Mouse (Mus musculus) brain, embryonic 18.5 days (tissue): ENCODE data around the gene 2210016L21Rik.
"Not testable (repeated sequence)": the region's sequence is repeated elsewhere in the genome, so short reads cannot be mapped to it uniquely, and the experiment has no call there.

Source experiments
- DNase-seq: peaks from one replicate; pipeline ENCODE4 v3.0.0-alpha.2; 2012; ENCODE audit warnings: low read depth, low spot score

Gene 2210016L21Rik

DNA sequence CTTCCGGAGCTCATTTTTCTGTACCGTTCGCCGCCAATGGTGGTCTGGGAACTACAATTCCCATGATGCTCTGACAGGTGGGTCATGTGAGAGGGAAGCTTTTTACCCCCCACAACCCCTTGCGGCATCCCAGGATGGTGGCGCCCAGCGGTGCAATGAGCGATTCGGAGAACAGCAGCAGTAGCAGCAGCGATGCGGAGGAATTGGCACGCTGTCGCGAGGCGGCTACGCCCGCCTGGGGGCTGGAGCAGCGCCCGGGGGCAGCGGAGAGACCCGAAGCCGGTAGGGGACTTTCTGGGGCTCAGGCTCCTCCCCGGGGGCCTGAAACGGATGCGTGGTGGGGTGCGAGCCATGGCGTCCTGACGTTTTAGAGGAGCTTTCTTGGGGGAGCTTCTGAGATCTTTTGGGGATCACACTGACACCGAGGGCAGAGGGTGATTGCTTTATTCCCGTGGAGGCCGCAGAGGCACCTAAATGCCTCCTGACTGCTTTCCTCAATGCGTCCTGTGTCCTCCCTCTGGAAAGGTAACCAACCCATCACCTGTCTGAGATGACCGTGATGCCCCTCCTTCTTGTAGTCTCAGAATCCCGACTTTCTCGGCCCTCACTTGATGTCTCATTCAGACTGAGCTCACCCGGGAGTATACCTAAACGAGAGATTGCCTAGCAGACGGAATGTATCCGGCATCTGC is at the start of gene 2210016L21Rik:
Gene 2210016L21Rik (plus strand): TSS at position 85 of the 692 bp plus-strand sequence.
- DNase-seq = peak; percentile 84

DNA sequence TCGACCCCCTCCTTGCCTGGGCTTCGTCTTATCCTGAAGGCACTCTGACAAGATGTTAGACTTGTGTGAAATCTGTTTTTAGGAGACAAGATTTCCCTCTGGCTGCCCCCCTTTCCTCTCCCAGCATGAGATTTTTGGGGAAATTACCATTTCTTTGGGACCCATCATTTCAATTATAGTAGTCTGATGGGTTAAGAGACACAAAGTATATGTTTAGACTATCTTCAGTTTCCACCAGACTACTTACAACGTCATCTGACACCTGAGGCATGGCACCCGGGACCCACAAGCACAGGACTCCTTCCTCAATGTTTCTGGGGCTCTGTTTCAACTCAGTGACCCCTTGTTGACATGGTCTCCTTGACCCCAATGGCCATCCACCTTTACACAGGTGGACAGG is 46.4 kb upstream of the 2210016L21Rik start:
- no peak for DNase-seq

DNA sequence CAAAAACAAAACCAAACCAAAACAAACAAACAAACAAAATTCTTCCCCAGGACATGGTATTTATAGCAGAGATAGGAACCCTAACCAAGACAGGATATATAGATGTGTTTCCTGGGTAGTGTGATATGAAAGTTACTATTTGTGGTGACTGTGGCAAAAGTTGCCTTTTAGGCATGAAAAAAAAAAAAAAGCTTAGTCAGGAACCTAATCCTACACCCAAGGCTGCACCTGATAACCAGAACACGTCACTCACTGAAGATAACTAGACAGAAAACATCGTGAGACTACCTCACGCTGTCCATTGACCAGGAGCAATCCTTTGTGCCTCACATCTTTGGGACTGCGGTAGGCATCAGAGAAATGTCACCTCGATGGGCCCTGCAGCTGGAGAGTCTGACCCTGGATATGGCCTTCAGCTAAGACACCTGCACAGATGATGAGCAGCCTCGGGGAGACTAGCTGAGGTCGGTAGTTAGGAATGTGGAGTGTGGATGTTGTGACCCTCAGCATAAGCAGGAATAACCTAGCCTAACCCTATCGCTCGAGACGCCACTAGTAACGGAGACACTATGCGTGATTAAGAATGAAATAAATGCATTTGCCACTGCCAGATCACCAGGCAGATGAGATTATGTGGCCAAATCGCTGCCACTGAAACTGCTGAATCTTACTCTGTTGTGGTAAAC is 45.1 kb upstream of the 2210016L21Rik start, which contains the start of gene Oasl2:
Gene Oasl2 (plus strand): TSS at position 249 of the 686 bp plus-strand sequence.
- no peak for DNase-seq

DNA sequence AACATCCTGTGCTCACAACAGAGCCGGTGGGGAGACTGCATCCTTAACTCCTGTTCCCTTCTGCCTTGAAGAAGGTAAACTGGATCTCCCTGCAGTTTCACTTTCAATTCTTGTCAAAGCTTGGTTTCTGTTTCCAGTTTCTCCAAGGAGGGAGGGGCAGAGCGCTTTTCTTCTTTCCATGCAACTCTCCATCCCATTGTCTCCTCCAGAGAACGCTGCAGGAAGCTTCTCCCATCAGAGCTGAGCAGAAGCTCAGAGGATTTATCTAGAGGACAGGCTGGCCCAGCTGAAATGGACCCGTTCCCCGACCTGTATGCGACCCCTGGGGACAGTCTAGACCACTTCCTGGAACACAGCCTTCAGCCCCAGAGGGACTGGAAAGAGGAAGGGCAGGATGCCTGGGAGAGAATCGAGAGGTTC is 44.6 kb upstream of the 2210016L21Rik start:
- no peak for DNase-seq

DNA sequence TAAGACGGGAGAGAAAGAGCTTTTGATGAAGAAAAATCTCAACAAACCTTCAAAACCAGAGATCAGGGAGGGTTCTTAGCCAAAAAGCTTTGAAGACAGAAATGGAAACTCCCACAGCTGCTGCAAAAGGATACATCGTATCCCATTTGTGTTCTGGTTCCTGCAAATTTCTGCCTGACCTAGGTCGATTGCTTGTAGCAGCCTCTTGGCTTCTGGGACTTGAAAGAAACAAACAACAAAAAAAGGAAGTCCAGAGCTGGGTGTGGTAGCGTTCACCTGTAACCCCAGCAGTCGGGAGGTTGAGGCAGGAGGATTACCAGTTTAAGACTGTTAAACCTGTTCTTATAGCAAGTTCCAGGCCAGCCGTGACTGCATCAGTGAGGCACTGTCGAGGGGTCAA is 43.1 kb upstream of the 2210016L21Rik start:
- DNase-seq = no peak

DNA sequence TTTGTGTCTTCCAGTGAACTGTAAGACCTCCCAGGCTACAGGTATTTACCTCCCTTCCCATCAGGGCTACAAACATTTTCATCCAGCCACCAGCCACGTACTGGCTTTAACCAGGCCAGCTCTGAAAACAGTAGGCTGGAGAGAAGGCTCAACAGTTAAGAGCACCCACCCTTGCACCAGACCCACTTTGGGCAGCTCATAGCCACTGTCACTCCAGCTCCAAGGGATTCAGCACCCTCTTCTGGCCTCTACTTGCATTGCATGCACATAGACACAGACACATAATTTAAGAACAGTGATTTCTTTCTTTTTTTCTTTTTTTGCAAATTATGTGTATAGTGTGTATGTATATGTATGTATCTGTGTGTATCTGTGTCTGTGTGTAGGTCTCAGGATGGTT is 39.5 kb upstream of the 2210016L21Rik start:
- DNase-seq = no peak

DNA sequence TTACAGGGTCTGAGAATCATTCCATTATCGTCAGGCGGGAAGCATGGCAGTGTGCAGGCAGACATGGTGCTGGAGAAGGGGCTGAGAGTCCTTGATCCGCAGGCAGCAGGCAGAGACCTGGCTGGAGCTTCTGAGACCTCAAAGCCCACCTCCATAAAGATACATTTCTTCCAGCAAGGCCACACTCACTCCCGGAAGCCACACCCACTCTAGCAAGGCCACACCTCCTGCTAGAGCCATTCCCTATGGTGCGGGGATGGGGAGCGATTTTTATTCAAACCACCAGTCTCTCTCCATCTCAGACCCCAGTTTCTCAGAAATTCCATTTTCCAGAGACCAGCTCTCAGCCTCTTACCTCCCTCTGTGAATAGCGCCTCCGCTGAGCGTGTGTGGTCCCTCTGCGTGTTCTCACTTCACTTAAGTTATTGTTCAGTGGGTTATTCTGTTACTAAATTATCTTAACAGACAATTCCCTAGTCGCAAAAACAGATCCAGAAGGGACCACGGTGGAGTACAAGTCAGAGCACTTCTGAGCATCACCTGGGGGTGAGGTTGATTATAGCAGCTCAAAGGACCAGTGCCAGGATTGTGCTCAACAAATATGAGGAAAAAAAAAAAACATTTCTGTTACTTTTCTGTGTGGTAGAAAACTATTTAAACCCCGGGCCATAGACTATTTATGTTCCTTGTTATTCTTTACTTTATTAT is 33.2 kb upstream of the 2210016L21Rik start:
- DNase-seq = no peak

DNA sequence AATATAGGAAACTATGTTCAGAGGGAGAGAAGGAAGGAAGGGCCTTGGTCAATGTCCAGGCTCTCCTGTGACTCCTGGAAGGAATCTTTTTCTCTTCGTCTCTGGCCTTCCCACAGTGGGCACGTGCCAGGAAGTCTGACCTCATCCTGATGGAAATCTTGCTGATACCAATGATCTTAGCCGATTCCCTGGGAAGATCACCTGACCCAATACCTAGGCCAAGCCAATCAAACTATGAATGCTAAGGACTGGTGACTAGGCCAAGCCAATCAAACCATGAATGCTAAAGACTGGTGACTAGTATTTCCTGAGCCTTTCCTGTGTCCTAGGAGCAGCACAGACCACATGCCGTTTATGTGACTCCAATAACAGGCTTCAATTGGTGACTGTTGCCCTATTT is 28.3 kb upstream of the 2210016L21Rik start:
- no peak for DNase-seq

DNA sequence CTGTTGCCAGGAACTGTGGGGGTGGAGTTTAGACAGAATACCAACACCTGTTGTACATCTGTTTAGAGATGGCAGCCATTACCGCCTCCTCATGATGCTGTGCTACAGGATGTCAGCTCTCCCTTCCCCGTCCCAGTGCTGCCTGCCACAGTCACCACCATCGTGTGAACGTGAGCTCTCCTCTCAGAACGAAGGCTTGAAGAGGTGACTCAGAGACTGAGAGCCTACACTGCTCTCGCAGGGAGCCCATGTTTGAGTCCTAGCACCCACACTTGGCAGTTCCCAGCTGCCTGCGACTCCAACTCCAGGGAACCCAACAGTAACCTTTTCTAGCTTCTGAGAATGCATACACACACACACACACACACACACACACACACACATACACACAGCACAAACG is 27.1 kb upstream of the 2210016L21Rik start:
- DNase-seq = no peak

DNA sequence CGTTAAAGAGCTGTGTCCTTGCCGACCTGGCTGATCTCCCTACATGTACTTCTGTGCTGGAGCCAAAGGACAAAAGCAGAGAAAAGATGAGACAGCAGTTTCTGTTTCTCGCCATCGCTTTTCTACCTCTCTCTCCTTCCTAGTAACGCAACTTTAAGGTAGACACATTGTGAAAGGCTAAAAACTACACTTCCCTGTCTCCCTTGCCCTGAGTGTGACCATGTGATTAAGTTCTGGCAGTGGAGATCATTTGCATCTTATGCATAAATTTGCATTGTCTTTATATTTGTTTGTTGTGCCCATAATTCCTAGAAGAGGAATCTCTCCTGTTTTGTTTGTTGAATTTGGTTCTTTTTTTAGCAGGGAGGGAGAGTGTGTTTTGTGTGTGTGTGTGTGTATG is 26.1 kb upstream of the 2210016L21Rik start:
- no peak for DNase-seq

DNA sequence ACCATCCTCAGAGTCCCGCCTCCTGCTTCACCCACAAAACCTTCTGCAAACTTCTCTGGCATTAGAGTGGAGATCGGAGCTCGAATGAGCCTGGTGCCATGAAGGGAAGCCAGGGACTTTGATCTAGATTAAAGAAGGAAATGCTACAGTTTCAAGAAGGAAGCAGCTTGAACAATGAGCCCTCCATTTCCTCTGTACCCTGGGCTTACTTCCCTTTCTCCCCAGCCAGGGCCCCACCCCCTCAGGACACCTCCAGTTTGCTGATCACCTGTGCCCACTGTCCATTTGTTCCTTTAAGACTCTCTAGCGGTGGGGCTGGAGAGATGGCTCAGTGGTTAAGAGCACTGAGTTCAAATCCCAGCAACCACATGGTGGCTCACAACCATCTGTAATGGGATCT is 25.2 kb upstream of the 2210016L21Rik start:
- no peak for DNase-seq

DNA sequence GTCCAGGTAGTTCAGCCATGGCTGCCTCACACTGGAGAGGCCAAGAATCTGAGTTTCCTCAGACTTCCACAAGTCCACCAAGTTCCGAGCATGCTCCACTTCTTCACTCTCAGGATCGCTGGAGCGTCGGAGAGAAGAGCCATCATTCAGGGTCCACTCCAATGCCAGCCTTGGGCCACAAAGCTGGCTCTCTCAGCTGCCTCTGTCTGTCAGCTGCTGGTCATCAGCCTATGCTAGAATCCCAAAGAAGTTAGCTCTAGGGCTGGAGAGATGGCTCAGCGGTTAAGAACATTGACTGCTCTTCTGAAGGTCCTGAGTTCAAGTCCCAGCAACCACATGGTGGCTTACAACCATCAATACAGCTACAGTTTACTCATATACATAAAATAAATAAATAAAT is 24.6 kb upstream of the 2210016L21Rik start:
- not testable (repeated sequence) for DNase-seq

DNA sequence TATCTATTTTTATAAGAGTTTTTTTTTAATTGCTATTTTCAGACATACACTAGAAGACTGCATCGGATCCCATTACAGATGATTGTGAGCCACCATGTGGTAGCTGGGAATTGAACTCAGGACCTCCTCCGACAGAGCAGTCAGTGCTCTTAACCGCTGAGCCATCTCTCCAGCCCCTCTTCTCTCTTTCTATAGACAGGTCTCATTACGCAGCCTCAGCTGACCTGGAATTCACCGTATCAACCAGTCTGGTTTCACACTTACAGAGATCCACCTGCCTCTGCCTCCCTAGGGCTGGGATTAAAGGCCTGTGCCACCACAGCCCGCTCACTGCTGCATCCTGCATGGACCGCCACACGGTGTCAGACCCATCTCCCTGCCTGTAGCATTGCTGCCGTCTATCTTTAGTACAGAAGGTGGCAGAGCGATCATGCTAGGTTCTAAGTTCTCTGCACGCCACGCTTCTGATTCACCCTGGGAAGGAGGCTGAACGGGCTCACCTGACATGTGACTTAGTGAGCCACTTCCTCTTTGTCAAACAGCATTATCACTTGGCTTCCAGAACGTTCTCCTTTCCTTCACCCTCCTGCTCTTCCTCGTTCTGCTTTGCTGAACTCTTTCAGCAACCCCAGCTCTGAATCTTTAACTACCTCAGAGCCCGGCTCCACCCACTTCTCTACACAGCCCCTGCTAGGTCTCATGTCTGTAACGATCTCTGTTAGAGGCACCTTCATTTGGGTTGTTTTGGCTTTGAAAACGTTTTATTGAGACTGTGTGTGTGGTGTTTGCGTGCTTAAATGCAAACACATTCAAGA is 20.2 kb upstream of the 2210016L21Rik start:
- DNase-seq = no peak

DNA sequence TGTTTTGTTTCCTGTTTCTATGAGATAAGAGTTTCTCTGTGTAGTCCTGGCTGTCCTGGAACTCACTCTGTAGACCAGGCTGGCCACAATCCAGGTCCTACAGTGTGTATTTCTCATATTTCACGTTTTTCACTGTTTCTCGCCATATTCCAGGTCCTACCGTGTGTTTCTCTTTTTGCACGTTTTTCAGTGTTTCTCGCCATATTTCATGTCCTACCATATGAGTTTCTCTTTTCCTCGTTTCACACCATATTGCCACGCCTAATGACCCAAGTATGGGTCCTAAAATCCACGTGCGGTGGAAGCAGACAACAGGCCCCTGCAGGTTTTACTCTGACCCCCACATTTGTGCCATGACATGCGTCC is 19.6 kb upstream of the 2210016L21Rik start:
- DNase-seq = no peak

DNA sequence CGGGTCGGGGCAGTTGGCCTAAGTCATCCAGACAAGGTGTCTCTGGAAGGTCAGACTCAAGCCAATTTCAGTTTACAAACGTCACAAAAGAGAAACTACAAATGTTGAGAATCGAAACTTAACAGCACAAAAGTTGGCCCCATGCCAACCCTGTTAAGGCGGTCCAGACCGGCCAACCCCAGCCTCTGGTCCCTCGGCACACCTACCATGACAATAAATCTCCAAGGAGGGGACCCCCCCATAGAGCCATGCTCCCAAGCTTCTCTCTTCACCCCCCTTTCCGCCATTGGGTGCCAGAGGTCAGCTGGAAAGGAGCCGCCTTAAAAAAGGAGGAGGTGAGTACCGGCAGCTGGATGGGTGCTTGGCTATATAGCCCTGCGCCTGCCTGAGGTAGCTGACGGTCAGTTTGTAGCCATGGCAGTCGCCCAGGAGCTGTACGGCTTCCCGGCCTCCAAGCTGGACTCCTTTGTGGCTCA is 18.9 kb upstream of the 2210016L21Rik start, which contains the start of gene Oasl1:
Gene Oasl1 (plus strand): TSS at position 243 of the 476 bp plus-strand sequence.
- DNase-seq = no peak

DNA sequence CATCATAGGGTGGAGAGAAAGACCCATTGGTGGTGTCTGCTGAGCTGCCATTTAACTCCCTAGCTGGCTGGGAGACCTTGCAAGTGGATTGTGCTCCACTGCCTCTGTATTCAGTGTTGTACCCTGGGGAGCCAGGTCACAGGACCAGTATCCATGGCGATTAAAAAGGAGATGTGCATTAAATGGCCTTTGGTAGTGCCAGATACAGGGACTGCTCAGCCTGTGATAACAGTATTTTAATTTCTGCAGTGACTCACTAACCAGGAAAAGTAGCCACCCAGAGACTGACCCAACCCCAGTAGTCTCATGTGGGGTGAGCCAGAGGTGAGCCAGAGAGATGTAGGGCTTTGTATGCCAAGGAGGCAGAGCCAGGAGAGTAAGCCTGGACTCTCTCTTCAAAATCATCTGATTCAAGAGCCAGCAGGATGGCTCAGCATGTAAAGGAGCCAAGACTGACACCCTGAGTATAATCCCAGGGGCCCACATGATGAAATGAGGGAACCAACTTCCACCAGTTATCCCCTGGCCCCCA is 15.7 kb upstream of the 2210016L21Rik start:
- no peak for DNase-seq

DNA sequence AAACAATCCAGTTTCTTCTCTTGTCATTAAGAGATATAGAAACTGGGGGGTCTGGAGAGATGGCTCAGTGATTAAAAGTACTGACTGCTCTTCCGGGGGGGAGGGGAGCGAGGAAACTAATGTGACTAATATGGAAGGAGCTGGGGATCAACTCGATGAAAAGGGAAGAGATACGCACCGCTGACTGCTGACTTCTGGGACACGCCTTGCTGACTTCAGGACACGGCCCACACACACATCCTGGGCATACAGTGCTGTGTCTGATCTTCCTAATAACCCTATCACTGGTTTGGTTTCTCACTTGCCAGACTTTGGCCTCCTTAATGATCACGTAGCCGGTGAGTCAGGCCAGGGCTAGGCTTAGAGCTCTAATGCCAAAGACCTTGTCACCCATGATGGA is 15.2 kb upstream of the 2210016L21Rik start:
- no peak for DNase-seq

DNA sequence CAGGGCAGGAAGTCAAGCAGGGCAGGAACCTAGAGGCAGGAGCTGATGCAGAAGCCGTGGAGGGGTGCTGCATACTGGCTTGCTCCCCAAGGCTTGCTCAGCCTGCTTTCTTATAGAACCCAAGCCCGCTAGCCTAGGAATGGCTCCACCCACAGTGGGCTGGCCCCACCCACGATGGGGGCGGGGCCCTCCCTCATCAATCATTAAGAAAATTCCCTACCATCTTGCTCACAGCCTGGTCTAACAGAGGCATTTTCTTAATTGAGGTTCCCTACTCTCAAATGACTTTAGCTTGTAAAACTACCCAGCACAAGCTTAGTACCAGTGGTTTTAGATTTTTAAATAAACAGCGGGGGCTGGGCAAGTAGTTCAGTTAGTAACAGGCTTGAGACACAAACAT is 10.3 kb upstream of the 2210016L21Rik start:
- DNase-seq = no peak

DNA sequence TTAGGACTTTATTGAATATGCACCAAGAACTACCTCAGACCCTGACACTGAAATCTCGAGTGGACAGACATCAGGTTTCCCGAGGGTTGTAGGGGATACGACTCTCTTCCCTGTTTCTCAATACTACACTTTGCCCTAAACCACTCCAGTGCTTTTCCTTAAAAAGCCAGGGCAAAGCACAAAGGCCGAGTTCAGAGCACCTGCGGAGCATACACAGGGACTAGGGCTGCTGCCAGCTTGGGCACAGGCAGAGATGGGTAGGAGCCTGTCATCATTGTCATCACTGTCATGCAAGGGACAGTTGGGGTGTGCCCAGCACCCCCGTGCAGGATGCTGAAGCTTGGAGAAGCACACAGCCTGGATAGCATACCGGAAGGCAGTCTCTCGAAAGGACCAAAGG is 8.8 kb upstream of the 2210016L21Rik start:
- DNase-seq = no peak

DNA sequence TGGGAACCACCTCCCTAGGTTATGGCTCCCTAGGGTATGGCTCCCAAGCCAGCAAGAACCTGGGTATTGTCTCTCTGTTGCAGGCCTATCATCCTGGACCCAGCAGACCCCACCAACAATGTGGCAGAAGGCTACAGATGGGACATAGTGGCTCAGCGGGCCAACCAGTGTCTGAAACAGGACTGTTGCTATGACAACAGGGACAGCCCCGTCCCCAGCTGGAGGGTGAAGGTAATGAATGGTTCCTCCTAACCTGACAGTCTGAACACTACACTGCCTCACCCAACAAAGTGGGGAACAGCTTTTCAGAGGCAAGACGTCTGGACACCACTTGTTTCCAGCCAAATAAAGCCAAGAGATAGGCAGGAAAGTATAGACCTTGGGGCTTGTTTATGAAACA is 6.1 kb upstream of the 2210016L21Rik start:
- DNase-seq = no peak

DNA sequence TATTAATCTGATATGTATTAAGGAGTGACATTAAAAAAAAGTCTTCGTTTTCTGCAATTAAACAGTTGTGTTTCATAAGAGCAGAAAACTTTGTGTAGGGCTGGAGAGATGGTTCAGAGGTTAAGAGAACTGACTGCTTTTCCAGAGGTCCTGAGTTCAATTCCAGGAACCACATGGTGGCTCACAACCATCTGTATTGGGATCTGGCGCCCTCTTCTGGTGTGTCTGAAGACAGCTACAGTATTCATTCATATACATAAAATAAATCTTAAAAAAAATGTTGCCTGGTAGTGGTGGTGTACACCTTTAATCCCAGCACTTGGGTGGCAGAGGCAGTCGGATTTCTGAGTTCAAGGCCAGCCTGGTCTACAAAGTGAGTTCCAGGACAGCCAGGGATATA is 820 bp upstream of the 2210016L21Rik start:
- DNase-seq = not testable (repeated sequence)
